Mouse (Mus musculus) lung, adult 18-20 months (tissue): ENCODE results near the gene Zfp57.
A peak's percentile ranks its signal among the peaks of the same experiment; 100 is the strongest.
"Not testable (repeated sequence)": the region's sequence is repeated elsewhere in the genome, so short reads cannot be mapped to it uniquely, and the experiment has no call there.

ENCODE experiments used
- DNase-seq, 2 experiments: peaks; one replicate each; pipeline ENCODE4 v3.0.0; 2022; ENCODE audit warnings: mixed read lengths in 2 of 2

Gene Zfp57

GRCm38 (mm10) chr17:37000863-37001262 is at the start of gene Zfp57:
Zfp57 (plus strand) TSS chr17:37001163.
- no peak for DNase-seq

- DNase-seq: no peak
Observed at GRCm38 (mm10) chr17:36952631-36953030, 48.3 kb upstream of the Zfp57 start.

DNA sequence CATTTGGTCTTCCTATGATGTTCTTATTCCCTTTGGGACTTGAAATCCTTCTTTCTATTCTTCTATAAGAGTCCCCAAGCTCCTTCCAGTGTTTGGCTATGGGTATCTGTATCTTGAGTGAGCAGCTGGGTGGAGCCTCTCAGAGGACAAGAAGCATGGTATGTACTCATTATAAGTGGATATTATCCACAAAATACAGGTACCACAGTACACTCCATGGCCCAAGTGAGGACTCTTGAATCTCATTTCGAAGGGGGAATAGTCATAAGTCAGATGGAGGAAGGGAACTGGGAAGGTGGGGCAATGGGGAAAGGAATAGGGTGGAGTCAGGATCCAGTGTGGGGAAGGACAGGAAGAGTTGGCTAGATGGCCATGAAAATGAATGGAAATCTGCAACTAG is 47.9 kb upstream of the Zfp57 start:
- DNase-seq: peak in 1 of 2 experiments; percentile 47

DNA sequence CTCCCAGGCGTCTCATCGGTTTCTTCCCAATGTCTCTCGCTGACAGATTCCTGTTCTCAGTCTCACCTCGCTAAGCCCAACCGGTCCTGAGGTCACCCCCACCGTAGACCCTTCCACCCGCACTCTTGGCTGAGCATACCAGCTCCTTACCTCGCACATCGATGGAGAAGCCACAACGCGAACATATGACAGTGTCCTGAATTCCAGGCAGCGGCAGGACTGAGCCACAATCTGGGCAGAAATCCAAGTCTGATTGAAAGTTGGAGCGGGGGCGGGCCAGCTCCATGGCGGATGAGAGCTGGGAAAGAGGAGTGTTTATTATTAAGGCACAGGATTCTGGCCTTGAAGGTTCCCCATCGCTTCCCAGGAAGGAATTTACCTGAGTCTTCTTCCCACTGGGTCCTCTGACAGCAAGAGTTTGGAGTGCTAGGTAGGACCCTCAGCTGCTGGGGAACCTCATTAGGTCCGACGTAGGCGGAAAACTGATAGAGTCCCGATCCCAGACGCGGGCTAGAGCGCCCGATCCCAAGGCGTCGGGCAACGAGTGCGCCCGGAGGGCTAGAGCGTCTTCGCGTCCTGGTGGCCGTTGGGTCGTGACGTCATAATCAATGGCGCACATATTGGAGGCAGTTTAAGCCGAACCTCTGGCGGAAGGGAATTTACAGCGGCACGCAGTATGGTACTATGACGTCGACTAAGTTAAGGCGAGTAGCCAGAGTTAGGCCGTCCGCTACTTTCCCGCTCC is 42.8 kb upstream of the Zfp57 start, which contains the start of the genes Znrd1 and Znrd1as:
TSS of gene Znrd1 (minus strand) at position 561 of the 745 bp plus-strand sequence.
TSS of gene Znrd1as (plus strand) at position 594 of the 745 bp plus-strand sequence.
- DNase-seq: peak; percentile 94 to 96

DNA sequence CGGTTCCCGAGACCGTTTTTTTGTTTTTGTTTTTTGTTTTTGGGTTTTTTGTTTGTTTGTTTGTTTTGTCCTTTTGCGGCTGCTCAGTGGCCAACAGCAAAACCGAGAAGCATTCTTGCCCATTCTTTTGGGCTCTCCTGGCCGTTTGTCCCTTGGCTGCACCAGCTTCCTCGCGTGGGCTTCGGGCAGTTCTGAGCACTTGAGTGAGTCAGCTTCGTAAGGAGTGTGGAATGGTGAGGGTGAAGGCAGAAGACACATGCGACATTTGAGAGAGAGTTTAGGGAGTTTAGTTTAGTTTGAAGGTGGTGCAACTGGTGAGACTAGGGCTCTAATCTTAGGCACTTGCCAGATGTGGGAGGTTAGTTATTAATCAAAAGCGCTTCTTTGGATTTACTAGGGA is 42.1 kb upstream of the Zfp57 start:
- no peak for DNase-seq

GRCm38 (mm10) chr17:36961125-36961524 is 39.8 kb upstream of the Zfp57 start:
- no peak for DNase-seq

GRCm38 (mm10) chr17:36966875-36967274 is 34.1 kb upstream of the Zfp57 start:
- DNase-seq: no peak

DNA sequence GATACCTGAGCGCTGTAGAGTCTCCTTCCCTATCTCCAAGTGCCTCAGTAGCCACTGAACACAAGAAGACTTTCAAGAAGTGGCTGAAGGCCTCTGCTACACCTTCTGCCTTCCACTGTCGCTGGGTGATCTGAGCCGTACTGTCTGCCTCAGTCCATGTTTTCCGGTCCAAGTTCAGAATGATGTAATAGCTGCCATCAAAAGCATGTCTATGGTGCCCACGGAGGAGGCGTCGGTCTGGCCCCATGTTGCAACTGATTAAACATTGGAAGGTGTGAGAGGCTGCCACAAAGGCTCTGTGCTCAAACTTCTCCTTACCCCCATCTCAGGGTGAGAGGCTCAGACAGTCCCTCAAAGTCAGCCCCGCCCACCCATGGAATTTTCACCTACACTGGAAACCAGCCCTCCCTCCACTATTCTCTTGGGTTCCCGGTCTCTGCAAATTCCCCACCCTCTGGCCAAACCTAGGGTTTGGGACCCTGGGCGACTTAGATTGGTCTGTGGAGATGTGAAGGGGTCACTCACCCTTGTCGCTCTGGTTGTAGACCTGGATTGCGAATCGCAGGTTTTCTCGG is 30.6 kb upstream of the Zfp57 start:
- DNase-seq: no peak

- no peak for DNase-seq
Observed at GRCm38 (mm10) chr17:36971172-36971850, 29.7 kb upstream of the Zfp57 start.

DNA sequence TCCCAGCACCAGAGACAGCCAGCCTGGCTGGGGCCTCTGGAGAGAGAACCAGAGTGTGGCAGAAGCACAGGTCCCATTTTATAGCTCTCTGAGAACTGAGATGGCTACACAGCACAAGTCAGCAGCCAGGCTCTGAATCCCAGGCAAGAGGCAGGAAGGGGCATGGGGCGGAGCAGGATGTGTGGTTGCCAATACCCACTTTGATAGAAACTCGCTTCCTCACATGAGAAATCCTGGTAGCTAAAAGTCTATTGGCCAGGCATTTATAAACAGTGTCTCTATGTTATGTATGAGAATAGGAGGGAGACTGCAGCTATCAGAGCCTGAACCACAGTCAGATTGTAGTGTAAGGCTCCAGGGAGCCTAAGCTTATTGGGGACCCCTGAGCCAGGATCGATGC is 28.2 kb upstream of the Zfp57 start:
- DNase-seq: no peak

DNA sequence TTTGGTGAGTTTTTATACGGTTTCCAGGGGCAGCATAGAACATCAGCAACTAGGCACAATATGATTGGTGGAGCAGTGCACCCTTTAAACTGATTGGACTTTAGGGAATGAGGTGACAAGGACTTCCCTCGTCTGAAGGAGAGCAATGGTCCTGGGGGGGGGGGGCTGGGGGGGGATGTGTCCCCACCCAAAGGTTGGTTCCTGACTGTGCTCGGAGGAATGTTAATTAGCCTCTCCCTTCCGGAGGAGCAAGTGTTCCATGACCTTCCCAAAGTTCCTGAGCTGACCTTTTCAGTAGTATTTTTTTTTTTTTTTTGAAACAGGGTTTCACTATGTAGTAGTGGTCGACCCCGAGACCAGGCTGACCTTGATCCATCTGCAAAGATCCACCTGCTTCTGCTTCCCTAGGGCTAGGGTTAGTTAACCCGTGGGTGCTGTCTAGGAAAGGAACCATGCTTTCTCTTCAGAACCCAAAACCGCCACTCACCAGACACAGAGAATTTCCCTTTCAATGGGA is 27.6 kb upstream of the Zfp57 start:
- DNase-seq: no peak

GRCm38 (mm10) chr17:36981221-36981813 is 19.6 kb upstream of the Zfp57 start, which contains the start of gene 2410137M14Rik:
2410137M14Rik (minus strand) TSS chr17:36981237.
- DNase-seq: peak in 1 of 2 experiments; percentile 26

GRCm38 (mm10) chr17:36981845-36982244 is 19.1 kb upstream of the Zfp57 start:
- no peak for DNase-seq

DNA sequence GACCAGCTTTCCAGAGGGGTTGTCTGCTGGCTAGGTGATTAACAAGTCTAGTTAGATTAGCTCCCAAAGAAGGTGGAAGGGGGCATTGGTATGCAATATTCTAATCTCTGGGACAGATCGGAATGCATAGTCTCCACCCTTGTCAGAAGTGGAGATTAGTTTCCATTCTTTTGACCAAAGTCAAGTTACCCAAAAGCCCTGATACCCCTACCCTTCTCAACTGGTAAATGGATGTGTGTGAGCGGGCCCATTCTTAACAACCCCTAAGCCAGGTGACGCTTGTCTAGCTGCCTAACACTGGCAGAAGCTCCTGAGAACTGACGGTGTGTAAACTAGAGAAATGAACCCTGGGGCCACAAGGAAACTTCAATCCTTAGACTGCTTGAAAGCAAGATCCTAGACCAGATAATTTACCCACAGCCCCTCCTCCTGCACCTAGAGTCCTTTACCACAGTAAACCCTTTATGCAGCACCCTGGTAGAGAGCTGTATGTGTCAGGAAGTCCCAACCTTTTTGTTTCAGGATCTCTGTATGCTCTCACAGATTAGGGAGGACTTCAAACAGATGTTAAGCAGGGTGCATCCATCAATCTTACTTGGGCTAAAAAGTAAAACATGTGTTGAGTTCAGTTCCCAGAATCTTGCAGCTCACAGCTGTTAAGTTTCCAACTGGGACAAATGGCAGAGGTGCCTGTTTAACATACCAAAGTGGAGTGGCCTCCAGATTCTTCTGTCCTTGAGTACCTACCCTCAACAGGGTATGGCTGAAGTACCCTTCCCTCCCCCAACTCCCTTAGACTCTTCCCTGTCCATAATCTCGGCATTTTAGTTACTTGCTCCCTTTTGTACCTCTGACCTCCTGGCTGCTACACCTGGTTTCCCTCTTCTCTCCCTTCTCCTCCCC is 18.5 kb upstream of the Zfp57 start:
- peak; percentile 30 to 44 for DNase-seq

DNA sequence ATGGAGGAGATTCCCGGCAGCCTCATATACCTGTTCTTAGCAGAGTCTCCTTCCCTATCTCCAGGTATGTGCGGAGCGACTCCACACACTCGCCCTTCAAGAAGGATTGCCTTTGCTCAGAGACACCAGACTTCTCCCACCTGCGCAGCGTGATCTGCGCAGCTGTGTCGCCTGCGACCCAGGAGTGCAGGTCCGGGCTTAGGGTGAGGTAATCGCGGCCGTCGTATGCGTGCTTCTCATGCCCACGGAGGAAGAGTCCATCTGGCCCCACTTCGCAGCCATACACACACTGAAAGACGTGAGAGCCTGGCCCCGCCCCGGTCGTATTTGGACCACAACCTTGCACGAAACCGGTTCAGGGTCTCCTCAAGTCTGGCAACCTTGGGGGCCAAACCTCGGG is 12.5 kb upstream of the Zfp57 start:
- no peak for DNase-seq

DNA sequence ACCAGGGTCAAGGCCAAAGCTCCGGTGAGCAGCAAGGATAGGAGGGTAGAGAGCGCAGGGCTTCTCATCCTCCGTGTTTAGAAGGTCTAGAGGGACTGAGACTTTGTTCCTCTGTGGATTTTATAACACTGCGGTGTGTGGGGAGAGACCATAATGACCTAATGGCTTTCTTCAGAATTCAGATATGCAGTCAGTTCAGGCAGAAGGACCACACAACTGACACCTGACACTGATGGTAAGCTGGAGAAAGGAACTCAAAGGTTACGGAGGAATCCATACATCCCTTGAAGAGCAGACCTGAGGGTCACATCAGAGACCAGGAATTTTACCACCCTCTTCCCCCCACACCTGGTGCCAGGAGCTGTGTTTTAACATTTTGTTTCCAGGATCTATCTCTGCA is 11.5 kb upstream of the Zfp57 start, which contains the start of gene H2-M5:
TSS of gene H2-M5 (minus strand) at position 101 of the 400 bp plus-strand sequence.
- no peak for DNase-seq

DNA sequence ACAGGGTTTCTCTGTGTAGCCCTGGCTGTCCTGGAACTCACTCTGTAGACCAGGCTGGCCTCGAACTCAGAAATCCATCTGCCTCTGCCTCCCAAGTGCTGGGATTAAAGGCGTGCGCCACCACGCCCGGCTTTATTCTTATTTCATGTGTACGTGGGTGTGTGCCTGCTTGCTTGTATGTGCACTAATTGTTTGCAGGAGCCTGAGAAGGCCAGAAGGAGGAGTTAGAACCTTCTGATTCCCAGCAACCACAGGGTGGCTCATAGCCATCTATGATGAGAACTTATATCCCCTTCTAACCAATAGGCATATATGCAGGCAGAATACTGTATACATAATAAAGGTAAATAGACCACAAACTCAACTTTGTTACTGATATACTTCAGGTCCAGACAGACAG is 10.3 kb upstream of the Zfp57 start:
- not testable (repeated sequence) for DNase-seq

- DNase-seq: no peak
Observed at GRCm38 (mm10) chr17:36992336-36993104, 8.4 kb upstream of the Zfp57 start.

- no peak for DNase-seq
Observed at GRCm38 (mm10) chr17:36993770-36994325, 7.1 kb upstream of the Zfp57 start.

- DNase-seq: no peak
Observed at GRCm38 (mm10) chr17:36994528-36994927, 6.4 kb upstream of the Zfp57 start.

GRCm38 (mm10) chr17:36995448-36995847 is 5.5 kb upstream of the Zfp57 start:
- DNase-seq: no peak
